ENCODE assay signal across 33 mouse cellular contexts in genomic region chr11:80887021-80887420, GRCm38 (mm10). TPM values are rescaled to one million over a fixed set of nuclear protein-coding genes. Genes with fewer than 3 reads are reported as not detected.
DNase-seq lines count a peak whose midpoint lies in the region; ATAC-seq and TF ChIP-seq lines count a peak whose summit lies in the region.
"Had no signal": no experiment of that assay in that cellular context is flagged by ENCODE, and none has a peak within 500 bp of the region (broad histone marks: within the 10 kb centered on the region; RNA-seq: fewer than 3 reads in every experiment).

No protein-coding gene starts in this region.

- no peak overlapping the region for H3K9ac ChIP-seq in forebrain, embryonic 14.5 days (ENCODE audit: low read length)
- H3K9ac ChIP-seq: forebrain, embryonic 12.5 days; hindbrain, embryonic 15.5 days; liver, embryonic 14.5 days; lung, embryonic 15.5 days; midbrain, embryonic 12.5 days had no signal

- no peak overlapping the region for H3K4me2 ChIP-seq in forebrain, embryonic 14.5 days (ENCODE audit: low read length)
- H3K4me2 ChIP-seq: forebrain, embryonic 12.5 days; hindbrain, embryonic 15.5 days; lung, embryonic 15.5 days; midbrain, embryonic 12.5 days had no signal

- TF ChIP-seq POLR2A in cortical plate, adult 2 months (IDR thresholded peaks at IDR 0.05; ENCODE audit: extremely low read depth, insufficient read depth, low read length) = no peak

- no peak overlapping the region for H3K4me3 ChIP-seq in forebrain, embryonic 14.5 days (ENCODE audit: low read depth, low read length)
- H3K4me3 ChIP-seq in forebrain, embryonic 10.5 days = no peak overlapping the region
- H3K4me3 ChIP-seq in cortical plate, adult 2 months (ENCODE audit: insufficient read depth, low read length) = no peak overlapping the region
- H3K4me3 ChIP-seq: forebrain, embryonic 12.5 days; heart, embryonic 10.5 days; hindbrain, embryonic 15.5 days; lung, embryonic 15.5 days; midbrain, embryonic 12.5 days had no signal

- no peak for TF ChIP-seq CTCF in Patski (IDR thresholded peaks at IDR 0.05)
- no peak for TF ChIP-seq CTCF in cortical plate, adult 2 months (IDR thresholded peaks at IDR 0.05; ENCODE audit: extremely low read depth, insufficient read depth, low read length)

- CTCF ChIA-PET in Patski (lab: Charles Lee) = interaction anchor here (0.9 kb wide), 1 partner anchor 8 kb away, joined by 3 read pairs; no protein-coding TSS in a partner anchor

- no peak overlapping the region for H3K27ac ChIP-seq in forebrain, embryonic 14.5 days (ENCODE audit: low read depth, low read length)
- no peak overlapping the region for H3K27ac ChIP-seq in forebrain, embryonic 10.5 days
- H3K27ac ChIP-seq in cortical plate, adult 2 months (ENCODE audit: insufficient read depth, low read length) = peak overlapping the region; percentile 57; the same call in 1 of the 2 replicates
- H3K27ac ChIP-seq: forebrain, embryonic 12.5 days; heart, embryonic 10.5 days; hindbrain, embryonic 15.5 days; liver, embryonic 14.5 days; lung, embryonic 15.5 days; midbrain, embryonic 12.5 days had no signal

- intact Hi-C loops in left cerebral cortex, postnatal 10 days (cut with DNase I) = no loop called here

- no peaks in the 10 kb centered on the region for H3K4me1 ChIP-seq in forebrain, embryonic 14.5 days (ENCODE audit: control insufficient read depth, insufficient read depth, low read length)
- peaks cover 21% of the 10 kb centered on the region for H3K4me1 ChIP-seq in forebrain, embryonic 10.5 days
- peaks cover 13% of the 10 kb centered on the region for H3K4me1 ChIP-seq in cortical plate, adult 2 months (ENCODE audit: control insufficient read depth, insufficient read depth, low read length)
- H3K4me1 ChIP-seq: forebrain, embryonic 12.5 days; heart, embryonic 10.5 days; hindbrain, embryonic 15.5 days; lung, embryonic 15.5 days had no signal

- no peaks in the 10 kb centered on the region for H3K36me3 ChIP-seq in forebrain, embryonic 14.5 days (ENCODE audit: control insufficient read depth, insufficient read depth, low read length)
- no peaks in the 10 kb centered on the region for H3K36me3 ChIP-seq in forebrain, embryonic 10.5 days (replicated peaks)
- H3K36me3 ChIP-seq: forebrain, embryonic 12.5 days; G1E; heart, embryonic 10.5 days; hindbrain, embryonic 15.5 days; lung, embryonic 15.5 days; midbrain, embryonic 12.5 days had no signal

- in situ Hi-C loops in Patski (cut with MboI; ENCODE audit: low pct_unique_long_range_greater_than_20kb) = no loop called here

- no peak for ATAC-seq in forebrain, embryonic 14.5 days
- ATAC-seq in Patski = peak; percentile 9

- H3K9me3 ChIP-seq in forebrain, embryonic 14.5 days (replicated peaks; ENCODE audit: control insufficient read depth, low read length) = no peaks in the 10 kb centered on the region
- no peaks in the 10 kb centered on the region for H3K9me3 ChIP-seq in forebrain, embryonic 10.5 days
- H3K9me3 ChIP-seq: forebrain, embryonic 12.5 days; heart, embryonic 10.5 days; hindbrain, embryonic 15.5 days; lung, embryonic 15.5 days; midbrain, embryonic 12.5 days had no signal

- POLR2A ChIA-PET in Patski (lab: Charles Lee) = no interaction called here

- 32% methylated on average over 3 of the region's 3 CpGs for WGBS in forebrain, embryonic 14.5 days
- WGBS in forebrain, embryonic 10.5 days = 52% methylated on average over 3 of the region's 3 CpGs

- no peaks in the 10 kb centered on the region for H3K27me3 ChIP-seq in forebrain, embryonic 14.5 days (replicated peaks; ENCODE audit: control insufficient read depth, insufficient read depth, low read length)
- peaks cover 68% of the 10 kb centered on the region for H3K27me3 ChIP-seq in forebrain, embryonic 10.5 days (ENCODE audit: poor library complexity, severe bottlenecking)
- H3K27me3 ChIP-seq in Patski = no peaks in the 10 kb centered on the region
- H3K27me3 ChIP-seq: hindbrain, embryonic 15.5 days; lung, embryonic 15.5 days had no signal

- peak; percentile 54 for DNase-seq in forebrain, embryonic 14.5 days (ENCODE audit: low spot score)
- no peak for DNase-seq in forebrain, embryonic 10.5 days (ENCODE audit: extremely low spot score, low spot score)
- DNase-seq in Patski (ENCODE audit: low read depth, low spot score) = no peak
- DNase-seq in cerebellum, adult 18-20 months = peak; percentile 54 to 59
- no peak for DNase-seq in left cerebral cortex, postnatal 10 days (ENCODE audit: extremely low spot score in 1 of 2, low spot score in 2 of 2)
- DNase-seq in heart, adult 8-10 months (ENCODE audit: low spot score) = no peak
- DNase-seq: adrenal gland, adult 2 months; heart, postnatal 4 days; kidney, adult 9 months; kidney, postnatal 14 days; spleen, adult 18-20 months had no signal

RNA-seq across cellular contexts. Expression of gene Spaca3, which starts 28.9 kb away (rescaled TPM):
- polyA plus RNA-seq in forebrain, embryonic 14.5 days (2014; fragmentation: Nextera tagmentation; extraction: Ambion mirVana) = not detected in 2 replicates
- polyA plus RNA-seq in forebrain, embryonic 10.5 days (2016; fragmentation: Nextera tagmentation; extraction: Ambion mirVana) = not detected in 2 replicates
- polyA plus RNA-seq in Patski (2021) = not detected
- polyA plus RNA-seq in cortical plate, adult 2 months (2012; rRNA removed) = not detected in 2 replicates
- total RNA-seq in left cerebral cortex, postnatal 10 days (2021) = not detected
- total RNA-seq in heart, adult 8-10 months (2022) = not detected
- total RNA-seq: adrenal gland, adult 2 months; adrenal gland, postnatal 4 days; CH12.LX; G1E; gastrocnemius, adult 8-10 months; heart, postnatal 4 days; layer of hippocampus, adult 18-20 months; layer of hippocampus, postnatal 14 days; left cerebral cortex, postnatal 14 days; megakaryocyte, adult 5-6 weeks; monocyte, adult 5-6 weeks; neutrophil, adult 5-6 weeks had no signal
- polyA plus RNA-seq: adrenal gland, adult 2 months; embryonic facial prominence, embryonic 11.5 days; forebrain, embryonic 12.5 days; G1E; heart, embryonic 10.5 days; heart, embryonic 16.5 days; hindbrain, embryonic 15.5 days; intestine, embryonic 14.5 days; limb, embryonic 14.5 days; lung, embryonic 15.5 days; midbrain, embryonic 12.5 days; thymus, postnatal 0 days had no signal

Comparison
In these comparisons a context has a peak if more than half of its experiments do, and no peak if none do; other contexts are left out.
1. DNase-seq: peak in forebrain, embryonic 14.5 days (single experiment) and cerebellum, adult 18-20 months (2 of 2); none in forebrain, embryonic 10.5 days (single experiment), Patski (single experiment), left cerebral cortex, postnatal 10 days (0 of 2) and heart, adult 8-10 months (single experiment).